Mouse (Mus musculus) MEL (cell line): ENCODE data around the gene Wwtr1. TPM values are rescaled to one million over a fixed set of nuclear protein-coding genes. Genes with fewer than 3 reads are reported as not detected.

Experiments used
- DNase-seq: peaks from one replicate; pipeline ENCODE4 v3.0.0; 2011; ENCODE audit warnings: low read depth, low spot score
- H3K27ac ChIP-seq: 2 replicates; pipeline ENCODE4 v1.5.1; 2012; ENCODE audit warnings: low read depth, mild to moderate bottlenecking, control low read depth, low read length, moderate library complexity; ENCODE audit not compliant: control insufficient read depth
- H3K27me3 ChIP-seq, 2 experiments: fragments of 150-350 bp in 1 of 2; sonication (generic) in 1 of 2; 2 replicates each; pipeline ENCODE4 v1.6.1; 2012; ENCODE audit warnings: low read length in 2 of 2, mild to moderate bottlenecking in 2 of 2, improper control_type of control experiment in 1 of 2, moderate library complexity in 1 of 2; ENCODE audit not compliant: insufficient read depth in 2 of 2, control insufficient read depth in 1 of 2
- H3K36me3 ChIP-seq, 2 experiments: 2 replicates each; pipeline ENCODE4 v1.6.1; 2012 to 2014; ENCODE audit warnings: low read length in 2 of 2, improper control_type of control experiment in 1 of 2, inconsistent platforms in 1 of 2, mild to moderate bottlenecking in 1 of 2; ENCODE audit not compliant: insufficient read depth in 2 of 2, control insufficient read depth in 1 of 2
- H3K4me1 ChIP-seq, 2 experiments: fragments of 150-350 bp in 1 of 2; sonication (generic) in 1 of 2; 2 replicates each; pipeline ENCODE4 v1.6.1; 2012; ENCODE audit warnings: low read length in 2 of 2, improper control_type of control experiment in 1 of 2, mild to moderate bottlenecking in 1 of 2; ENCODE audit not compliant: insufficient read depth in 2 of 2, control insufficient read depth in 1 of 2
- H3K4me3 ChIP-seq, 2 experiments: fragments of 150-350 bp in 1 of 2; sonication (generic) in 1 of 2; 2 replicates each; pipeline ENCODE4 v1.5.1; 2012; ENCODE audit warnings: low read depth in 2 of 2, low read length in 2 of 2, mild to moderate bottlenecking in 2 of 2, moderate library complexity in 2 of 2, control low read depth in 1 of 2, improper control_type of control experiment in 1 of 2; ENCODE audit not compliant: control insufficient read depth in 1 of 2, insufficient read depth in 1 of 2
- H3K79me2 ChIP-seq: 2 replicates; pipeline ENCODE4 v1.6.1; 2012; ENCODE audit warnings: mild to moderate bottlenecking, low read length, moderate library complexity; ENCODE audit not compliant: control insufficient read depth, poor library complexity, insufficient read depth
- H3K9ac ChIP-seq: 2 replicates; pipeline ENCODE4 v1.6.1; 2012; ENCODE audit warnings: low read depth, mild to moderate bottlenecking, control low read depth, low read length, moderate library complexity; ENCODE audit not compliant: control insufficient read depth, poor library complexity, severe bottlenecking
- H3K9me3 ChIP-seq: fragments of 150-350 bp; sonication (generic); replicated peaks from 2 replicates; pipeline ENCODE4 v1.6.1; 2012; ENCODE audit warnings: mild to moderate bottlenecking, low read length, improper control_type of control experiment, moderate library complexity; ENCODE audit not compliant: insufficient read depth
- CTCF ChIP-seq, 3 experiments: IDR thresholded peaks in 2 of 3; conservative IDR thresholded peaks in 1 of 3; 2 replicates each; pipeline ENCODE4 v1.5.1; 2011 to 2012; ENCODE audit warnings: low read length in 3 of 3, low read depth in 2 of 3, mild to moderate bottlenecking in 2 of 3, improper control_type of control experiment in 1 of 3, inconsistent platforms in 1 of 3, mixed read lengths in 1 of 3, moderate library complexity in 1 of 3; ENCODE audit not compliant: control insufficient read depth in 1 of 3, insufficient read depth in 1 of 3, poor library complexity in 1 of 3, severe bottlenecking in 1 of 3
- EP300 ChIP-seq, 2 experiments: IDR thresholded peaks; 2 replicates each; pipeline ENCODE4 v1.6.1; 2011; ENCODE audit warnings: improper control_type of control experiment in 2 of 2, low read length in 2 of 2, low read depth in 1 of 2, mild to moderate bottlenecking in 1 of 2
- ETS1 ChIP-seq: IDR thresholded peaks from 2 replicates; pipeline ENCODE4 v1.6.1; 2012; ENCODE audit warnings: low read depth, mild to moderate bottlenecking, inconsistent platforms, low read length, improper control_type of control experiment, moderate library complexity
- GABPA ChIP-seq: IDR thresholded peaks from 2 replicates; pipeline ENCODE4 v1.6.1; 2012; ENCODE audit warnings: low read depth, mild to moderate bottlenecking, inconsistent platforms, low read length, improper control_type of control experiment, moderate library complexity
- GATA1 ChIP-seq: IDR thresholded peaks from 2 replicates; pipeline ENCODE4 v1.6.1; 2011; ENCODE audit warnings: low read depth, low read length, improper control_type of control experiment
- HCFC1 ChIP-seq: IDR thresholded peaks from 2 replicates; pipeline ENCODE4 v1.6.1; 2012; ENCODE audit warnings: low read depth, mild to moderate bottlenecking, inconsistent platforms, low read length, improper control_type of control experiment, moderate library complexity
- JUND ChIP-seq: IDR thresholded peaks from 2 replicates; pipeline ENCODE4 v1.6.1; 2011; ENCODE audit warnings: low read depth, mild to moderate bottlenecking, improper control_type of control experiment, low read length
- KAT2A ChIP-seq: conservative IDR thresholded peaks from 2 replicates; pipeline ENCODE4 v1.6.1; 2012; ENCODE audit warnings: low read depth, low read length, improper control_type of control experiment, inconsistent platforms
- MAZ ChIP-seq: IDR thresholded peaks from 2 replicates; pipeline ENCODE4 v1.6.1; 2012; ENCODE audit warnings: low read depth, mild to moderate bottlenecking, inconsistent platforms, low read length, improper control_type of control experiment
- MEF2A ChIP-seq: IDR thresholded peaks from 2 replicates; pipeline ENCODE4 v1.6.1; 2014; ENCODE audit warnings: low read depth, mild to moderate bottlenecking, inconsistent platforms, low read length, improper control_type of control experiment; ENCODE audit not compliant: poor library complexity, insufficient replicate concordance, severe bottlenecking; ENCODE audit errors: extremely low read depth
- MYB ChIP-seq: IDR thresholded peaks from 2 replicates; pipeline ENCODE4 v1.6.1; 2011; ENCODE audit warnings: mild to moderate bottlenecking, low read depth, low read length, improper control_type of control experiment
- POLR2AphosphoS2 ChIP-seq: IDR thresholded peaks from 2 replicates; pipeline ENCODE4 v1.6.1; 2011; ENCODE audit warnings: low read length, improper control_type of control experiment
- POLR2AphosphoS5 ChIP-seq: IDR thresholded peaks from 2 replicates; pipeline ENCODE4 v1.6.1; 2012; ENCODE audit warnings: low read depth, borderline replicate concordance, mild to moderate bottlenecking, inconsistent platforms, low read length, moderate library complexity, mixed read lengths
- RCOR1 ChIP-seq: IDR thresholded peaks from 2 replicates; pipeline ENCODE4 v1.6.1; 2012; ENCODE audit warnings: low read depth, mild to moderate bottlenecking, inconsistent platforms, low read length, improper control_type of control experiment
- SMC3 ChIP-seq: IDR thresholded peaks from 2 replicates; pipeline ENCODE4 v1.6.1; 2011; ENCODE audit warnings: low read depth, low read length, improper control_type of control experiment
- TAL1 ChIP-seq: IDR thresholded peaks from 2 replicates; pipeline ENCODE4 v1.6.1; 2012; ENCODE audit warnings: mild to moderate bottlenecking, inconsistent platforms, low read length, moderate library complexity, mixed read lengths
- USF2 ChIP-seq, 2 experiments: IDR thresholded peaks; 2 replicates each; pipeline ENCODE4 v1.6.1; 2011 to 2012; ENCODE audit warnings: improper control_type of control experiment in 2 of 2, low read length in 2 of 2, borderline replicate concordance in 1 of 2, inconsistent platforms in 1 of 2, low read depth in 1 of 2, mild to moderate bottlenecking in 1 of 2; ENCODE audit not compliant: insufficient read depth in 1 of 2
- ZKSCAN1 ChIP-seq: IDR thresholded peaks from 2 replicates; pipeline ENCODE4 v1.6.1; 2012; ENCODE audit warnings: low read depth, mild to moderate bottlenecking, inconsistent platforms, low read length, improper control_type of control experiment, moderate library complexity
- polyA plus RNA-seq, 2 experiments: library from polyadenylated mRNA; stranded (reverse) in 1 of 2; unstranded in 1 of 2; fragments of >175 nt in 1 of 2; fragments of >200 nt in 1 of 2; gene quantifications; 2 replicates each; pipeline versions ENCODE4 v1.2.1 to v1.2.4; 2012; ENCODE audit warnings: low replicate concordance in 2 of 2, low read depth in 1 of 2; ENCODE audit not compliant: insufficient read length in 2 of 2, insufficient read depth in 1 of 2, missing spikeins in 1 of 2
- total RNA-seq: library from RNA; depleted of rRNA; stranded (reverse); fragments of 300-350 nt; gene quantifications from 2 replicates; pipeline ENCODE4 v1.2.3, GENCODE M21; 2012; rRNA removed

The Wwtr1 gene
- not detected in 2 replicates for total RNA-seq
- polyA plus RNA-seq: not detected

DNA sequence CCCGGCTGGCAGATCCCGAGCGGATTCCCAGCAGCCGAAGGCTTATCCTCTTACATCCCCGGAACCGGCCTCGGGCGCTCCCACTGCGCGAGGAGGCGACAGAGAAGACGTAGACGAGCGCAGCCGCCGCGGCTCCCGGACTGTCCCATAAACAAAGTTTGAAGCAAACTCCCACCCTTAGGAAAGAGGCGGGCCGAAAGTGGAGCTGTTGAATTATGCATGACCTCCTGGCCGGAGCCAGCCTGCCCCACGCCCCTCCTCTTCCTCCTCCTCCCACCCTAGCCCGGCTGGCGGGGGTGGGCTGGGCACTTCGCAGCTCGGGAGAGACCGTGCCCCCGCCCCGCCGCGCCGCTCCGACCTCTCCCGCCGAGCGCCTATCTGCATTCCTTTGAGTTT is at the start of gene Wwtr1:
Gene Wwtr1 (minus strand): TSS at position 251 of the 396 bp plus-strand sequence.
- Histone ChIP-seq H3K27ac (no peak within 1 kb of the TSS), H3K9me3 (no peaks in the 10 kb centered on the region), H3K4me1 (no peaks in the 10 kb centered on the region), H3K27me3 (peaks cover 0 to 3% of the 10 kb centered on the region in 2 experiments; a peak in 1 of 4 replicates), H3K9ac (no peak within 1 kb of the TSS), H3K79me2 (no peaks in the 10 kb centered on the region), H3K36me3 (no peaks in the 10 kb centered on the region), H3K4me3 (no peak within 1 kb of the TSS)
- DNase-seq: no peak
- TF ChIP-seq SMC3 (no peak), MEF2A (no peak), TAL1 (no peak), HCFC1 (no peak), ETS1 (no peak), KAT2A (no peak), MYB (no peak), POLR2AphosphoS5 (no peak), USF2 (IDR thresholded peaks at IDR 0.05; ENCODE audit: borderline replicate concordance in 1 of 2, insufficient read depth in 1 of 2, low read depth in 1 of 2, low read length in 2 of 2) (no peak), ZKSCAN1 (no peak), GATA1 (no peak), EP300 (IDR thresholded peaks at IDR 0.05; ENCODE audit: low read depth in 1 of 2, low read length in 2 of 2) (no peak), GABPA (no peak), RCOR1 (no peak), POLR2AphosphoS2 (no peak)

DNA sequence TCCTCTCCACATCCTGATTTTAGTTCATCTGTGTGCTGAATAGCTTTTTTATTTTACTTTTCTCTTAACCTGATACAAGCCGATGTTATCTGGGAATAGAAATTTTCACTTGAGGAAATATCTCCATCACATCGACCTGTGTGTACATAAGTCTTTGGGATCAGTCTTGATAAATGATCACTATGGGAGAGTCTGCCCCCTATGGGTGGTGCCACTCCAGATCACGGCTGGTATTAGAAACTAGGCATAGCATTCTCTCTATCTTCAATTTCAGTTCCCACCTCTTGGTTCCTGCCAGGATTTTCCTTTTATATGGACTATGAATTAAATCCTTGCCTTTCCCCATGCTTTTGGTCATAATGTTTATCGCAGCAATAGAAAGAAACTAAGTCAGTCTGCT is 44.0 kb upstream of the Wwtr1 start:
- no peak for DNase-seq
- TF ChIP-seq CTCF (IDR thresholded peaks at IDR 0.05 in 2 of 3, conservative IDR thresholded peaks at IDR 0.05 in 1 of 3; ENCODE audit: control insufficient read depth in 1 of 3, insufficient read depth in 1 of 3, low read depth in 2 of 3, low read length in 3 of 3, poor library complexity in 1 of 3, severe bottlenecking in 1 of 3) (peak in 1 of 3 experiments; percentile 30; a peak in 3 of 6 replicates), GATA1 (no peak), MAZ (no peak), JUND (no peak), HCFC1 (no peak)
- Histone ChIP-seq H3K4me3 (no peak overlapping the region), H3K4me1 (no peaks in the 10 kb centered on the region), H3K9ac (no peak overlapping the region), H3K36me3 (no peaks in the 10 kb centered on the region), H3K9me3 (no peaks in the 10 kb centered on the region), H3K79me2 (no peaks in the 10 kb centered on the region), H3K27me3 (no peaks in the 10 kb centered on the region), H3K27ac (no peak overlapping the region)
